Mouse (Mus musculus) intestine, postnatal 0 days (tissue): ENCODE results near the gene Pax5. TPM values are rescaled to one million over a fixed set of nuclear protein-coding genes. Genes with fewer than 3 reads are reported as not detected.
A peak's percentile ranks its signal among the peaks of the same experiment; 100 is the strongest.

Experiments
- ATAC-seq: fragments of 200-750 bp; cut with Nextera tagmentation; 2 replicates; pipeline ENCODE4 v1.8.0; 2017; ENCODE audit warnings: mild to moderate bottlenecking, moderate TSS enrichment, moderate library complexity
- H3K27ac ChIP-seq: fragments of 300-500 bp; sonication (generic); 2 replicates; pipeline ENCODE4 v1.5.1; 2014; ENCODE audit warnings: mild to moderate bottlenecking, low read depth, low read length, moderate library complexity
- H3K27me3 ChIP-seq: fragments of 300-500 bp; sonication (generic); replicated peaks from 2 replicates; pipeline ENCODE4 v1.6.1; 2014; ENCODE audit warnings: low read length, mixed read lengths; ENCODE audit not compliant: control insufficient read depth, insufficient read depth
- H3K36me3 ChIP-seq: fragments of 300-500 bp; sonication (generic); 2 replicates; pipeline ENCODE4 v1.6.1; 2014; ENCODE audit warnings: mild to moderate bottlenecking, moderate library complexity; ENCODE audit not compliant: control insufficient read depth, insufficient read depth
- H3K4me1 ChIP-seq: fragments of 300-500 bp; sonication (generic); replicated peaks from 2 replicates; pipeline ENCODE4 v1.6.1; 2014; ENCODE audit warnings: antibody characterized with exemption, low read length, mixed read lengths; ENCODE audit not compliant: control insufficient read depth, insufficient read depth
- H3K4me2 ChIP-seq: fragments of 300-500 bp; sonication (generic); replicated peaks from 2 replicates; pipeline ENCODE4 v1.6.1; 2014; ENCODE audit warnings: low read depth, mild to moderate bottlenecking, moderate library complexity
- H3K4me3 ChIP-seq: fragments of 300-500 bp; sonication (generic); 2 replicates; pipeline ENCODE4 v1.5.1; 2014; ENCODE audit warnings: low read depth, low read length
- H3K9ac ChIP-seq: fragments of 300-500 bp; sonication (generic); 2 replicates; pipeline ENCODE4 v1.6.1; 2014; ENCODE audit warnings: mild to moderate bottlenecking, low read depth, low read length
- H3K9me3 ChIP-seq: fragments of 300-500 bp; sonication (generic); 2 replicates; pipeline ENCODE4 v1.6.1; 2016; ENCODE audit warnings: mixed run types; ENCODE audit not compliant: control insufficient read depth
- CTCF ChIP-seq: sonication (generic); IDR thresholded peaks from 2 replicates; pipeline ENCODE4 v1.5.1; 2016; ENCODE audit warnings: low read depth, mild to moderate bottlenecking, control low read depth, antibody characterized with exemption, moderate library complexity
- WGBS: fragments of 180-500 bp; shearing (Covaris S2); extraction: QIAGEN DNeasy Blood & Tissue Kit; methylation state at CpG from one replicate; pipeline ENCODE4 v1.1.7; 2014; 5-methylcytosine and 5-hydroxymethylcytosine counted together
- polyA plus RNA-seq: library from polyadenylated mRNA; unstranded; fragments of >200 nt; fragmentation: Nextera tagmentation; extraction: Ambion mirVana; gene quantifications from 2 replicates; pipeline ENCODE4 v1.2.1, GENCODE M21; 2015

Gene Pax5
- polyA plus RNA-seq, 1 experiment from 2014 or later, result 0.01 TPM

DNA sequence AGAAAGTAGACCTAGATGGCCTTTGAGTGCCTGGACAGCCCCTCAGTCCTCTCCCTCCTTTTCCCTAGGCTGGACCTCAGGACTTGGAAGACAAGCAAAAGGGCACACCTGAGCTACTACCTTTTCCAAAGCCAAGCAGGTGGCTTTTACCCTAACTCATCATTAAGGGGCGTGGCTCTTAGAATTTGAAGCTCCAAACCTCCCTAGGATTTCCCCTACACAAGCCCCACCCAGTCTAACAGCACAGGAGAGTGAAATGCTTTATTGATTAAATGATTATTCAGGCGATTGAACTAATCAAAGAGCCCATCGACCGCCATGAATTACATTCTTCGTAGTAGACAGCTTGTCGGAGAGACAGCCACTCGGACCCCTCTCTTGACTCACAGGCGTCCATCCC lies 2.0 kb downstream of the Pax5 start:
- Histone ChIP-seq H3K4me3 (no peak overlapping the region), H3K4me2 (no peak overlapping the region), H3K9me3 (no peaks in the 10 kb centered on the region), H3K4me1 (0 out of 2 replicates have a peak, but pooled peaks cover 6% of the 10 kb centered on the region), H3K27ac (no peak overlapping the region), H3K27me3 (peaks cover 99% of the 10 kb centered on the region), H3K36me3 (no peaks in the 10 kb centered on the region), H3K9ac (no peak overlapping the region)
- WGBS, result 41% methylated on average over 8 of the region's 8 CpGs
- ATAC-seq, result no peak
- TF ChIP-seq CTCF, result no peak

DNA sequence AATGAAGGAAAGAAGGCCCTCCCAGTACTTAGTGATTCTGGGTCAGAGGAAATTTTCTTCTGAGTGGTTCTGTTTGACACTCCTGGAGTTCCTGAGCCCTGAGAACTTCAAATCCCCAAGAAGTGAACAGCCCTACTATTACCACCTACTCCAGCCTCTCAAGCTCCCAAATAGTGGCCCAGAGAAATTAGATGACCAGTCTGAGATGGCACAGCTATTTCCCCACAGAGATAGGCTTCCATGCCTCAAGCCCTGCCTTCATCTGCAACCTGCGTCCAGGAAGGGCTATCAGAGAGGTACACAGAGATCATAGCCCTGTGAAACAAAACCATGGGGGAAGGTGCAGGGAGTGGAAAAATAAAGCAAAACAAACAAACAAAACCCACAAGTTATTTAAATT lies 3.4 kb downstream of the Pax5 start:
- no peak overlapping the region for H3K4me2 ChIP-seq
- TF ChIP-seq CTCF, result no peak
- 0 out of 2 replicates have a peak, but pooled peaks cover 6% of the 10 kb centered on the region for H3K4me1 ChIP-seq
- H3K9ac ChIP-seq, result no peak overlapping the region
- no peaks in the 10 kb centered on the region for H3K9me3 ChIP-seq
- H3K27me3 ChIP-seq, result peaks cover 100% of the 10 kb centered on the region
- no peaks in the 10 kb centered on the region for H3K36me3 ChIP-seq
- no peak overlapping the region for H3K4me3 ChIP-seq
- WGBS, result 25% methylated on average over 1 of the region's 1 CpGs
- no peak overlapping the region for H3K27ac ChIP-seq
- no peak for ATAC-seq

DNA sequence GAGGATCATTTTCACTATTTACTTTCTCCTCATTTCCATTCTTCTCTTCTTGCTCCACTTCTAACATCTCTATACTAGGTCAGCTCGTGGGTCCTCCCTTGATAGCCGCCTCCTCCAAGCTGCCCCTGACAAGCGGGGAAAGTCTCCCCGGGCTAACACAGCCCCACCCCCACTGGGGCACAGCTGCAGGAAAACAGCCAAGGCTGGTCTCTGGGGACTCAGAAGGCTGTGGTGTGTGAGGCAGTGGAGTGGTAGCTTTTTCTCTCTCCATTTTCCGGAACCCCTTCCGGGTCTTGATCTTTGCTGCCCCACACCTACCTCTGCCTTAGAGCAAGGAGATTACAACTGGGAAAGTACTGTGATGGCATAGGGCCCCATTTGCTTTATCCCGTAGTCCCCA lies 4.3 kb downstream of the Pax5 start:
- Histone ChIP-seq H3K4me3 (no peak overlapping the region), H3K27me3 (peaks cover 100% of the 10 kb centered on the region), H3K36me3 (no peaks in the 10 kb centered on the region), H3K4me2 (no peak overlapping the region), H3K27ac (no peak overlapping the region), H3K4me1 (0 out of 2 replicates have a peak, but pooled peaks cover 6% of the 10 kb centered on the region), H3K9me3 (no peaks in the 10 kb centered on the region), H3K9ac (no peak overlapping the region)
- no peak for ATAC-seq
- 8% methylated on average over 7 of the region's 7 CpGs for WGBS
- no peak for TF ChIP-seq CTCF

DNA sequence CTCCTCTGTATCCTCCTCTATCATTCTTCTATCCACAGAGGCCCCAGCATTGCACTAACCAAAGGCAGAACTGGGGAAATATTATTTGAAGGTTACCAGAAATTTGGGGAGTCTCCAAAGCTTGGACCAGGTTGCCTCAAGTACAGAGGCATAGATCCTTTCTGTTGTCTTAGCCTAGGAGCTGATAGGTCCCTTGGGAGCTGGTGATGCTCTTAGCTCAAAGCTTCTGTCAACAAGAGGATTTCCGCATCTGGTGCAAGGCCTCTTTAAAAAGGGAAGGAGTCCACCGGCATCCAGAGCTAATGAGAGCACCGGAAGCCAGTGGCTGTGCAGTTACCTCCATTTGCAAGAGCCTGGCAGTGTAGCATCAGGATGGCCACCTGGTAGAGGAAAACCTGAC lies 5.1 kb downstream of the Pax5 start:
- no peak overlapping the region for H3K4me3 ChIP-seq
- no peak overlapping the region for H3K27ac ChIP-seq
- no peak overlapping the region for H3K9ac ChIP-seq
- no peaks in the 10 kb centered on the region for H3K9me3 ChIP-seq
- ATAC-seq, result no peak
- H3K4me1 ChIP-seq, result 0 out of 2 replicates have a peak, but pooled peaks cover 6% of the 10 kb centered on the region
- TF ChIP-seq CTCF, result no peak
- H3K4me2 ChIP-seq, result no peak overlapping the region
- H3K27me3 ChIP-seq, result peaks cover 99% of the 10 kb centered on the region
- H3K36me3 ChIP-seq, result no peaks in the 10 kb centered on the region
- WGBS, result 5% methylated on average over 3 of the region's 3 CpGs

DNA sequence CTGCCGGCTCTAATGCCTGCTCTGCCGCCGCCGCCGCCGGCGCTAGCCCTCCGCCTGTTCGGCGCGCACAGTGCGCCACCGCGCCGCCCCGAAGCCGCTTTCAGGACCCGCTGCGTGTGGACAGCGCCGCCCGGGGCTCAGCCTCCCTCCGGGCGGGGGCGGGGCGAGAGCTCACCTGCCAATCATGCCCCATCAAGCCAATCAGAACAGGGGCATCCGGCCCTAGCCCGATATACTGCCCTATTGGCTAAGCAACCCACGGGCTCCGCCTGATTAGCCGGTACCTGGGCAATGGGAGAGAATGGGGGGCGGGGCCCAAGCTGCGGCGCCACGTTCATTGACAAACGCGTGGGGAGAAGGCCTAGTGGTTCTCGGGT lies 5.9 kb downstream of the Pax5 start:
- Histone ChIP-seq H3K27ac (no peak overlapping the region), H3K4me3 (peak overlapping the region; percentile 38), H3K27me3 (peaks cover 99% of the 10 kb centered on the region), H3K9ac (no peak overlapping the region), H3K4me2 (peak overlapping the region; percentile 74), H3K4me1 (0 out of 2 replicates have a peak, but pooled peaks cover 6% of the 10 kb centered on the region), H3K9me3 (no peaks in the 10 kb centered on the region), H3K36me3 (no peaks in the 10 kb centered on the region)
- under 1% methylated on average over 38 of the region's 38 CpGs for WGBS
- peak; percentile 92 for ATAC-seq
- peak; percentile 23; the same call in 1 of the 2 replicates for TF ChIP-seq CTCF

DNA sequence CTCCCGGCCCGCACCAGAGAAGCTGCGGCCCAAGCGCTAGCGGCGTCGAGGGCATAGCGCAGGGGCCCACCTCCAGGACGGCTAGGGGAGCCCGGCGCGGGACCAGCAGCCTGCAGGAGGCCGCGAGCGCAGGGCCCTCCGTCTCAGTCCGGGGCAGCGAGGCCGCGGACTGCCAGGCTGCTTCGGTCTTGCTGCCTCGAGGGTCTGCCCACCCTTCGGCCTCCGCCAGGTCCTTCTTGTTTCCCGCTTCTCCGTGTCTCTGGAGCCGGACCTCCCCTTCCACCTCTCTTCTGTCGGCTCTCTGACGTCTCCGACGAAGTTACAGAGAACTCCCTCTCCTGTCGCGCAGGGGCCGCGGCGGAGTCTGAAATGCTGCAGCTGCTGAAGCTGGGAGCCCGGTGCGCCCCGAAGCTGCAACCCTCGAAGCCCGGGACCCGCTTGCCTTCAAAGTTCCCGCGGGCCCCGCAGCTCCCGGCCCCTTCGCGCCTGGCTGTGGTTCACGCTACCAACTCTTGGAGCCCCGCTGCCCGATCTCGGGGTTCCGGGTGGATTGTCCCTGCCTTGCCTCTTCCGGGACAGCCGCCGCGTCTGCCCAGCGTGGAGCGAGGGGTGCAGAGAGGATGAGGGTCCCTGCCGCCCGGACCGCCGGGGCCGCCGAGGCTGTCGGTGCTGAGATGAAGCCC lies 6.5 kb downstream of the Pax5 start:
- no peaks in the 10 kb centered on the region for H3K36me3 ChIP-seq
- H3K9ac ChIP-seq, result no peak overlapping the region
- peaks cover 97% of the 10 kb centered on the region for H3K27me3 ChIP-seq
- no peak overlapping the region for H3K27ac ChIP-seq
- H3K4me1 ChIP-seq, result 0 out of 2 replicates have a peak, but pooled peaks cover 6% of the 10 kb centered on the region
- peak overlapping the region; percentile 38 for H3K4me3 ChIP-seq
- peak; percentile 34; the same call in 1 of the 2 replicates for ATAC-seq
- TF ChIP-seq CTCF, result no peak
- WGBS, result 1% methylated on average over 64 of the region's 66 CpGs
- H3K9me3 ChIP-seq, result no peaks in the 10 kb centered on the region
- peak overlapping the region; percentile 74 for H3K4me2 ChIP-seq
